Mouse (Mus musculus): Measurements from ENCODE around the gene Tmem229b. TPM values are rescaled to one million over a fixed set of nuclear protein-coding genes. Genes with fewer than 3 reads are reported as not detected.
A peak's percentile ranks its signal among the peaks of the same experiment; 100 is the strongest.
"Not testable (repeated sequence)": the region's sequence is repeated elsewhere in the genome, so short reads cannot be mapped to it uniquely, and the experiment has no call there.

Gene Tmem229b
- total and polyA plus RNA-seq, 3 experiments: 5.8 to 11.3 (median 9.3) TPM

- DNase-seq: no peak
Measured at GRCm38 (mm10) chr12:78952484-78952883, 54.9 kb downstream of the Tmem229b start.

- DNase-seq: peak; percentile 22
Measured at GRCm38 (mm10) chr12:78952053-78952452, 55.4 kb downstream of the Tmem229b start.

GRCm38 (mm10) chr12:78947661-78948060, 59.8 kb downstream of the Tmem229b start:
- DNase-seq: no peak

GRCm38 (mm10) chr12:78947161-78947560, 60.3 kb downstream of the Tmem229b start:
- no peak for DNase-seq

- DNase-seq: no peak
Measured at GRCm38 (mm10) chr12:78942931-78943330, 64.5 kb downstream of the Tmem229b start.

GRCm38 (mm10) chr12:78940081-78940480, 67.3 kb downstream of the Tmem229b start:
- DNase-seq: no peak

- DNase-seq: no peak
Measured at GRCm38 (mm10) chr12:78939393-78940037, 67.9 kb downstream of the Tmem229b start.

- DNase-seq: no peak
Measured at GRCm38 (mm10) chr12:78936494-78936893, 70.9 kb downstream of the Tmem229b start.

- no peak for DNase-seq
Measured at GRCm38 (mm10) chr12:78929900-78930299, 77.5 kb downstream of the Tmem229b start.

- no peak for DNase-seq
Measured at GRCm38 (mm10) chr12:78927287-78927686, 80.1 kb downstream of the Tmem229b start.

GRCm38 (mm10) chr12:78923539-78924189, 83.8 kb downstream of the Tmem229b start:
- no peak for DNase-seq

GRCm38 (mm10) chr12:78922977-78923376, 84.5 kb downstream of the Tmem229b start:
- not testable (repeated sequence) for DNase-seq

- no peak for DNase-seq
Measured at GRCm38 (mm10) chr12:78922058-78922457, 85.4 kb downstream of the Tmem229b start.

GRCm38 (mm10) chr12:78921421-78921820, 86.0 kb downstream of the Tmem229b start:
- no peak for DNase-seq

GRCm38 (mm10) chr12:78919079-78919712, 88.2 kb downstream of the Tmem229b start:
- DNase-seq: peak; percentile 70

- DNase-seq: peak; percentile 82
Measured at GRCm38 (mm10) chr12:78918227-78919078, 89.0 kb downstream of the Tmem229b start.

GRCm38 (mm10) chr12:78916278-78916677, 91.1 kb downstream of the Tmem229b start:
- DNase-seq: no peak

- DNase-seq: no peak
Measured at GRCm38 (mm10) chr12:78915561-78915960, 91.9 kb downstream of the Tmem229b start.

GRCm38 (mm10) chr12:78914458-78914857, 93.0 kb downstream of the Tmem229b start:
- no peak for DNase-seq
